Mouse (Mus musculus) frontal cortex, postnatal 14 days (tissue): ENCODE measurements around the gene Dppa4.
"Not testable (repeated sequence)": the region's sequence is repeated elsewhere in the genome, so short reads cannot be mapped to it uniquely, and the experiment has no call there.

ENCODE experiments used
- DNase-seq, 2 experiments: peaks; one replicate each; pipeline ENCODE4 v3.0.0; 2022; ENCODE audit warnings: low spot score in 2 of 2

Dppa4 gene

DNA sequence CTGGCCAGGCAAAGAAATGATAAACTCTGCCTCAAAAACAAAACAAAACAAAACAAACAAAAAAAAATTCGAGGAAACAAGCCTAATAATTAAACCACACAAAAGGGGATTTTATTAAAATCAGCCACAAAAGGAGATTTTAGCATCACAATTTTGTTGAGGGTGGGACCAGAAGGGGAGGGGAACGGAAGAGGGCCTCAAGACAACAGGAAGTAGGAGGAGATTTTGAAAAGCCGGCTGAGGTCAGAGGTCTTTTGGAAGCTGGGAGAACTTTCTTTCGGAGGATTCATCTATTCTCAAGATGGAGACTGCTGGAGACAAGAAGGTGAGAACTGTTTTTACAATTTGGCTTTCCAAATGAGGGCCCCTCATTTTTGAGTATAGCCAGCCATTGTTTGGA lies at the start of gene Dppa4:
Gene Dppa4 (plus strand): TSS at position 217 of the 400 bp plus-strand sequence.
- DNase-seq, result no peak

DNA sequence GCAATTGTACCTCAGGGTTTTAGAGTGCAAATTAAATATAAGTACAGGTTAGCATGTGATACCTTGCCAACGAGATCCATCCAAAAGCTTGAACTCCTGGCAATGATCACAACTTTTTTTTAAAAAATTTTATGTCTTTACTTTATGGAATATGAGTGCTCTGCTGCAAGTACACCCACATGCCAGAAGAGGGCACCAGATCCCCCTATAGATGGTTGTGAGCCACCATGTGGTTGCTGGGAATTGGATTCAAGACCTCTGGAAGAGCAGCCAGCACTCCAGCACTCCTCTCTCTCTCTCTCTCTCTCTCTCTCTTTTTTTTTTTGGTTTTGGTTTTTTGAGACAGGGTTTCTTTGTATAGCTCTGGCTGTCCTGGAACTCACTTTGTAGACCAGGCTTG lies 48.5 kb upstream of the Dppa4 start:
- no peak for DNase-seq

DNA sequence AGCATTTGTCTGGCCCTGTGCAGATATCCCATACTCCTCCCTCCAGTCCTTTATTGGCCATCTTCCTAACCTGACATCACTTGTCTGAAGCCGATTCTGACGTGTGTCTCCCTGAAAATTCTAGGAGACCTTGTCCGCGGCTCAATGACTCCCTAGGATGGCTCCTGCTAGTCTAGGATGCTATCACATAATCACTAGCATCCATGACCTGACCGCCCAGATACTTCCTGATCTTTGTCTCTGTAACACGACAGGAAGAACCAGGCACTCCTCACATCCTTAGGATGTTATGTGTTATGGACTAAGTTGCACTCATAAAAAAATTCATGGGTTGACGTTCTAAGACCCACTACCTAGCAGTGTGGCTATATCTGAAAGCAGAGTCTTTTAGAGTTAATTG lies 45.9 kb upstream of the Dppa4 start:
- no peak for DNase-seq

DNA sequence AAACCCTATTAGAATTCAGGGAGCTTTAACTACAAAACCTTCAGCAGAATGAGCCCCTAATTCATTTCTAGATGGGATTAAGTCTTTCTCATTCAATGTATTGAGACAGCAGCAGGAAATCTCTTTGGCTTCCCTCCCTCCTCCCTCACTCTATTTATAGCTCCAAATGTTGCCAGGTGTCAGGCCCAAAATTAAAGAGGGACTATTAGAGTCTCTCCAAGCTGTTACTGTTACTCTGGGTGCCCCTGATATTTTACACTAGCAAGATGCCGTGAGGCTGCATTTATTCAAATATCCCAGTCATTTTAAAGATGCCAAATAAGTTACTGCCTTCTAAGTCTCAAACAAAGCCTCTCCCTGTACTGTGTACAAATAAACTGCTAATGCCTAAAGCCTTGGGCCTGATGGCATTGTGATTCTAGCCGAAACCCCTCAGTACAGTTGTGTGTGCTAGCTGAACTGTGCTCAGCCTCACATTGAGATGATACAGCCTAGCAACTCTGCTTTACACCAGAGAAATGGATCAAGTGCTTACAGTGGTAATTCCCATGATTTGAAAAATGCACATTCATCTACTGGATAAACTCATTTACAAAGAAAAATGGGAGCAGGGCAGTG lies 36.4 kb upstream of the Dppa4 start:
- no peak for DNase-seq

DNA sequence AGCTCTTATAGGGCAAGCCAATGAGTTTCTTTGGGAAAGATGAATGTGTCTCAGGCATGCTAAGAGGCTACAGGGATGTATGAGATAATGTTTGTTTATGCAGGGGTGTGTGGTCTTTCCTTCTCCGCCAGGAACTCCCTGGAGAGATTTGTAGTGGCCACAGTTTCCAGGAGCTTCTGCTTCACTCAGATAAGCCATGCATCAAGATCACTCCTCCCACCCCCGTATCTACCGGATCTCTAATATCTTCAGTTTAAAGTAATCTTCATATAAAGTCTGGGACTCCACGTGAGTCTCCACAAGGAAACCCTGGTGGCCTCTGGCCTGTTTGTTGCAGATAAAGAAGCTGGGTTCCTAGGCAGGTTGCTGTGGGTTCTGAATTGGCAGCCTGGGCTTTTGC lies 30.7 kb upstream of the Dppa4 start:
- DNase-seq, result no peak

DNA sequence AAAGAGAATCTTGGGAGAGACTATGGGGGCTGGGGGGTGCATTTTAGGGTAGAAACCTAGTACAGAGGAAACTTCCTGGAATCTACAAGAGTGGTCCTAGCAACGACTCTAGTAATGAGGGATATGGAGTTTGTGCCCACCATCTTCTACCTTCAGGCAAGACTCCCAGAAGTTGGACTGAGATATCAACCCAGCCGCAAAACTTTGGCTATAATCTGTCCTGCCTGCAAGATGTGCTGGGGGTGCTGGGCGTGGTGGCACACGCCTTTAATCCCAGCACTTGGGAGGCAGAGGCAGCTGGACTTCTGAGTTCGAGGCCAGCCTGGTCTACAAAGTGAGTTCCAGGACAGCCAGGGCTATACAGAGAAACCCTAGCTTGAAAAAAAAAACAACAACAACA lies 28.9 kb upstream of the Dppa4 start:
- no peak for DNase-seq

DNA sequence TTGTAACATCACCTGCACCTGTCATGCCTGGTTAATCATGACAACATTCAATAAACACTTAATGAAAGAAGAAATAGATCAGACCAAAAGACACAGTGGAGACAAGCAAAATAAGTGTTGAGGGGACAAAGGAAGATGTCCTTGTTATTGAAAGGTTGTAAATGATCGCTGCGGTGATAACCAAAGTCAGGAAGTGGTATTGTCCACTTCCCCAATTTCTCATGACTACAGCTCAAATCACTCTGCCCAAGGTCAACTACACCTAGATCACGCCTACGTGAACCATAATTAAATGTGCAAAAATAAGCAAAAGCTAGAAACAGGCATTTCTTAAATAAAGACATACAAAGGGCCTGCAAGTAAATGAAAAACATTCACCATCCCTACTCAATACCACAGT lies 24.0 kb upstream of the Dppa4 start:
- DNase-seq, result no peak

DNA sequence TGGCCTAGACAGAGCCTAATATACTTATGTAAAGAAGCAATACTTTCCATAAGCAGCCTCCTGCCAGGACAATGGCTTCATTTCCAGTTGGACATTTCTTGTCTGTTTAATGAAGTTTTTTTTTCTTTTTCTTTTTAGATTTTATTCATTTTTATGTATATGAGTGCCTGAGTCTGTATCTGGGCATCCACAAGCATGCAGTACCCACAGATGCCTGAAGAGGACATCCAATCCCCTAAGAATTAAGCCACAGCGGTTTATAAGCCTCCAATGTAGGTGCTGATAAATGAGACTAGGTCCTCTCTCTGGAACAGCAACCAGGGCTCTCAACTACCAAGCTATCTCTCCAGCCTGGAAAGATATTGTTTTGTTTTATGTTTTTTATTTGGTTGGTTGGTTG lies 20.6 kb upstream of the Dppa4 start:
- no peak for DNase-seq

DNA sequence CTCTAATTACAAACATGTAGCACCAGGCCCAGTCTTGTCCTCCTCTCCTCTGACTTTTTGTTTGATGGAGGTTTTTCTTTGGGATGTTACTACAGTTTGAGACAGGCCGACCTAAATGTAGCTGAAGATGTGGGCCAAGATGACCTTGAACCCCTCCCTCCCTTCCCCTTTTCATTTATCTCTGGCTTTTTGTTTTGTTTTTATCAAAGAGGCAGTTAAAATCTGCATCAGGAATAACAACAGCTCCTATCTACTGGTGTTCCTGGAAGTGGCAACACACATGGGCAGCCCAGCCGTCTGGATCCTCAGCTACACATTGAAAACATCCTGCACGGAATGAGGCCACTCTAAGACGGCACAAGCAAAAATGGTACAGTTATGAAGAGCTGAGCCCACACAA lies 17.7 kb upstream of the Dppa4 start:
- no peak for DNase-seq

DNA sequence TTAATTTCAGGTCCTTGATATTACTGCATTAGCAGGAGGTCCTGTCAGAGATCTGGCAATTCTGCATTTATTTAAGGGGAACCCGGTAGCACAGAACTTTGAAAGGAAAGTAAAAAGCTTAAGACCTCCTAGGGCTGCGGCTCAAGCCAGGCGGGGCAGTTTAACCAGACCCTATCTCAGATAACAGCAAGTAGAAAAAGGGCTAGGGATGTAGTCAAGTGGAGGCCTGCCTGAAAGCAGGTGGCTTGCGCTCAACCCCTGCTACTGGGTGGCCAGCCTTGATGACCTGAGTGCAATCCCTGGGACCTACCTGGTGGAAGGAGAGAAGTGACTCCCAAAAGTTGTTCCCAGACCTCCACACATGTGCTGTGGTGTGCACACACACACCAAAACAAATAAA lies 6.6 kb upstream of the Dppa4 start:
- no peak for DNase-seq

DNA sequence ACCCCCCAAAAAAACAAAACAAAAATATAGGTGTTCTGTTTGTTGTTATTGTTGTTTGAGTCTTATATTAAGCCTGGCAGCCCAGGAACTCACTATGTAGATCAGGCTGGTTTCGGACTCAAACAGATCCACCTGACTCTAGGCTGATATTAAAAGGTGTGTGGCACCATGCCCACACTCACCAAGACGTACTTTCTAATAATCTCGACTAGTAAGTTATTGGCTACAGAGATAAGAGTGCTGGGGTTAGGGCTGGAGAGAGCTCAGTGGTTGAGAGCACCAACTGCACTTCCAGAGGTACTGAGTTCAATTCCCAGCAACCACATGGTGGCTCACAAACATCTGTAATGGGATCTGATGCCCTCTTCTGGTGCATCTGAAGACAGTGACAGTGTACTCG lies 2.6 kb upstream of the Dppa4 start:
- DNase-seq, result no peak

DNA sequence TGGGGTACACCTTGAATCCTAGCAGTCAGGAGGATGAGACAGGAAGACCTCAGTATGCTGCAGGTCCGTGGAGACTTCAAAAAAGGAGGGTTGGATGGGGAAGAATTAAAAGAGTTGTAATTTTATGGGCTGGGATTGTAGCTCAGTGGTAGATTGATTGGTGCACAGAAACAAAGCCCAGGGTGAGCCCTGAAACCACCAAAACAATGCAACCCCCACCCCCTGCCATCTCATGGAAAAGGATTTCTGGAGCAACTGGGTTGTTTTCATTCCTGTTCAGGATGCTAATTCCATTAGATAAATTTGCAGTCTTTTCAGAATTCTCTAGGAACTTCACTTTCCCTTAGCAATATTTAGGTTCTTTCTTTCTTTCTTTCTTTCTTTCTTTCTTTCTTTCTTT lies 732 bp upstream of the Dppa4 start:
- DNase-seq, result no peak

DNA sequence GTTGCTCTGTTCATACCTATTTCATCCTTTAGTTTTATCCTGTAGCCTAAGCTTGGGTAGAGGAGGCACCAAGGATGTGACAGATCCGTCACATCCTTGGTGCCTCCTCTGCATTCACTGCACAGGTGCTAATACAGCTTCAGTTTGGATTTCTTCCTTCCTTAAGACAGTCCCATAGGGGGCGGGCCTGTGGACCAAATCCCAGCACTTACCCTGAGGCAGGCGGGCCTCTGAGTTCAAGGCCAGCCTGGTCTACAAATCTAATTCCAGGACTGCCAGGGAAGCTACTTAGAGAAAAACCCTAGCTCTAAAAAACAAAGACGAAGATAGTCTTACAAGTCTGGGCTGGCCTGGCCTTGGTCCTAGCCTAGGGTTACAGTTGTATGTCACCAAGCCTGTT lies 2.0 kb downstream of the Dppa4 start:
- no peak for DNase-seq

DNA sequence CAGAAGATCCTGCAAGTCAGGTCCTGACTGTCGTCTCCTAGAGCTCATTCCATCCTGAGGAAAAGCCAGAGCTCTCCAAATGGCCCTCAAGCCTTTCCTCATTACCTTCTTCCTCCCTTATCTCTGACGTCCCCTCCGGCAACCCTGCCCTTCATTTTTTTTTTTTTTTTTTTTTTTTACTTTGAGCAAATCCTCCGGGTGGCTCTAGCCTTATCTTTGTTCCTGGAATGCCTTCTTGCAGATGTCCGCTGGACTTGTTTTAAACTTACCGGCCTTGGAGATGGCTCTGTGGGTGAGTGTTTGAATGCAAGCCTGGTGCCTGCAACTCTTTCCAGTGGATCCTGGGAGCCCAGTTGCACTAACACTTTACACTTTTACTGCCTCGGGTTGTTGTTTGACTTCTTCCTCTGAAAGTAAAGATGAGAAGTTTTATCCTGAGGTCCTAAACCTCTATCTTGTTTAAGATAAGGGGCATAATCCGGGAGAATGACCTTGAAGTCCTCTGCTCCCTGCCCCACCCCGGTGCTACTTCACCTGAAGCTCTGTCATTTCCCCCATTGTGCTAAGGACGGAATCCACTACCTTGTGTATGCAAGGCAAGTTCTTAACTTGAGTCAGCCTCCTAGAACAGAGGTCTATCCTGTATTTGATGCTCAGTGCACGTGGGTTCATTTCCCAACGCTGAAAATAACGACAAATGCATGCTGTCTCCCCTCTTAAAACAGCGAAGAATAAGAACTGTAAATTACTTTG lies 14.0 kb downstream of the Dppa4 start:
- DNase-seq, result no peak

DNA sequence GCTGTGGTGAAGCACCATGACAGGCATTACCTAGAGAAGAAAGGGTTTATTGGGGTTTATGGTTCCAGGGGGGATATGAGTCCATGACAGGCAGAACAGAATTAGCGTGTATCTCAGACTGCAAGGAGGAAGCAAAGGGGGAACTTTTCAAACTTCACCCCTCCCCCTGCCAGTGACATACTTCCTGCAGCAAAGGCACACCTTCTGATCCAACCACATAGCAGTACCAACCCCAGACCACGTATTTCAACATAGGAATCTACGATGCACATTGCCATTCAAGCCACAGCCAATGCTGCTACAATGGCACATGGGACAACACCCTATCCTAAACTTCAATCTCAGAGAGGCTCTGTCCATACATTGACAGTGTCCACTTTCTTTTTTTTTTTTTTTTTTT lies 16.4 kb downstream of the Dppa4 start:
- DNase-seq, result no peak

DNA sequence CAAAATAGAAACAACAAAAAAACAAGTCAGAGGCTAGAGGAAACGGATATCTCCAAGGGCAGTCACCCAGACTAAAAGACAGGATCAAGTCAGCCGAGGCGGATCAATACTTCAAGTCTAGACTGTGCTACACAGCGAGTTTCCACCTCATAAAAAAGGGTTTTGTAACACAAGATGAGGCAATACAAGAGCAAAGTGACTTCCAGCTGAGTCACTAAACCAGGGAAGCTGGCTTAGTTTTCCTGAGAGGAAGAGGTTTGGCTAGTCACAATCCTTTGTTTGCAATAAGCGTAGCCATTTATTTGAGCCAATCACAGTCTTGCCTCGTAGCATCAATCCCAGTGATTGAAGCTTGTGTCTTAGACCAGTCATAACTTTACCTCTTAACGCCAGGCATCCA lies 20.0 kb downstream of the Dppa4 start, which contains the start of gene Dppa2:
Gene Dppa2 (plus strand): TSS at position 400 of the 400 bp plus-strand sequence.
- no peak for DNase-seq

DNA sequence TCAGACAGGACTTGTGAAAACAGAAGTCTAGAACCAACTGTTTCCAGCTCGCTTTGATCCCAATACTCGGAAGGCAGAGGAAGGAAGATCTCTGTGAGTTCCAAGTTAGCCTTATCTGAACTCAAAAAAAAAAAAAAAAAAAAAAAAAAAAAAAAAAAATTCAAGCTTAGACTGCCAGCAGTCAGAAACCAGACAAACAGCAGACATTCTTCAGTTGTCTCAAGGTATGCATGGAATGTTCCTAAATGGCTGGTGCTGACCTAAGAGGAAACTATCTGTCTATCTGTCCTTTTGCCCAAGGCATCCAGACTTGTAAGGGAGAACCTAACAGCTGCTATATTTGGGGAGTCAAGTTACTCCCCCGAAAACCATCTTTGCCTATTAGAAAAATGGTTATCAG lies 20.4 kb downstream of the Dppa4 start:
- DNase-seq, result no peak

DNA sequence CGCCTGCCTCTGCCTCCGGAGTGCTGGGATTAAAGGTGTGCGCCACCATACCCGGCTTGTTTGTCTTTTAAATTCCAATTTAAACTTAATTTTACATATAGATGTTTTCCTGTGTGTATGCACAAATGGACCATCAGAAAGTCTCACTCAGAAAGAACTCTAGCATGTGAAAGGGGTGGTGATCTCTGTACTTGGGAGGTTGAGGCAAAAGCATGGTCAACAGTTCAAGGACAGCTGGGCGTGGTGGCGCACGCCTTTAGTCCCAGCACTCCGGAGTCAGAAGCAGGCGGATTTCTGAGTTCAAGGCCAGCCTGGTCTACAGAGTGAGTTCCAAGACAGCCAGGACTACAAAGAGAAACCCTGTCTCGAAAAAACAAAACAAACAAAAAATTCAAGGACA lies 25.4 kb downstream of the Dppa4 start:
- DNase-seq, result not testable (repeated sequence)

DNA sequence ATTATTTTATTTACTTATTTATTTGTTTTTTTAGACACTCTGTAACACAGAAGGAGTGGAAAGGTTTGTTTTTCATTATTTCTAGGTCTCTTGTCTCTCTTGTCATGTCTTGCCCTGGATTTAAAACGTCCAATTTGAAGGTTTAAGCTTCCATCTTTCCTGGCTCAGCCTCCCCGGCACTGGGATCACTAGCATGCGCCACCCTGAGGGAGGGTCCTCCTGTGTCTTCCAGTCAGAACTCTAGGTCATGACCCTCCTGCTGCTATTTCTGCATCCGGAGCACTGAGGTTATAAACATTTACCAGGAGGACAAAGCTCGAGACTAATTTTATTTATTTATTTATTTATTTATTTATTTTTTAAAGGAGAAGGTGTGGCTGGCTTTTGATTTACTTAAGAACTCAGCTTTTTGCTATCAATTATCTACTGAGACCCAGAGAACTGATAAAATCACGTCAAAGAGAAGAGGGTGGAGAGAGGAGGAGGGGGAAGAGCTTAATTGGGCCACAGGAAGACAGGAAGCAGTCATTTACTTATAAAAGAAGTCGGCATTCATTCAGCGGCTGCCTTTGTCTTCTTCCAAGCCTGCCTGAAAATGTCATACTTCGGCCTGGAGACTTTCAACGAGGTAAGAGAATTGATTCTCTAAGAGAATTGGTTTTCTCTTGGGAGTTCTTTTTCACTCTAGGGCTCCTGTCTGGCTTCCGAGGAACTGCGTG lies 26.5 kb downstream of the Dppa4 start:
- no peak for DNase-seq

DNA sequence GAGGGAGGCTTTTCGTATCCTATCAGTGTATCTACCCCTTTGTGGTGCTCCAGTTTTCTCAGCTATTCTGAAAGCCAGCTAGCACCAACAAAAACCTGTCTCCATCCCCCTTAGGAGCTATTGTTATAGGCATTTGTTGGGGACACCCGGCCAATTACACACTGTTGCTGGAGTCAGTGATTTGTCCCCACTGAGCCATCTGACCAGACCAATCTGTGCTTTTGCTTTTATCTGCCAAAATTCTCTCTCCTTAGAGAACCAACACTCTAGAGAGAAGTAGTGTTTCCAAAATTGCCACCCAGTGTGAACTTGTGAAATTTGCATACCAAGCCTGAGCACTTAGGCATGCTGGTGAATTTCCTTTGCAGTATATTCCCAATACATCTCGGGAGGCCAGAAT lies 31.8 kb downstream of the Dppa4 start:
- no peak for DNase-seq

DNA sequence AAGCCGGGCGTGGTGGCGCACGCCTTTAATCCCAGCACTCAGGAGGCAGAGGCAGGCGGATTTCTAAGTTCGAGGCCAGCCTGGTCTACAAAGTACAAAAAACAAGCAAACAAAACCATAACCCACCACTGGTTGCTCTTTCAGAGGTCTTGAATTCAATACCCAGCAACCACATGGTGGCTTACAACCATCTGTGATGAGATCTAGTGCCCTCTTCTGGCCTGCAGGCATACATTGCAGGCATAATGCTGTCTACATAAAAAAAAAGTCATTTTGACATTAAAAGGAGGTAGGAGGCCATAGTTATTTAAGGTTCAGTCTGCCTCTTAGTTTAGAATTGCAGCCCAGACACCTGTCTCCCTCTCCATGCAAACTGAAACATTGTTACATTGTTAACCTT lies 37.2 kb downstream of the Dppa4 start:
- no peak for DNase-seq

DNA sequence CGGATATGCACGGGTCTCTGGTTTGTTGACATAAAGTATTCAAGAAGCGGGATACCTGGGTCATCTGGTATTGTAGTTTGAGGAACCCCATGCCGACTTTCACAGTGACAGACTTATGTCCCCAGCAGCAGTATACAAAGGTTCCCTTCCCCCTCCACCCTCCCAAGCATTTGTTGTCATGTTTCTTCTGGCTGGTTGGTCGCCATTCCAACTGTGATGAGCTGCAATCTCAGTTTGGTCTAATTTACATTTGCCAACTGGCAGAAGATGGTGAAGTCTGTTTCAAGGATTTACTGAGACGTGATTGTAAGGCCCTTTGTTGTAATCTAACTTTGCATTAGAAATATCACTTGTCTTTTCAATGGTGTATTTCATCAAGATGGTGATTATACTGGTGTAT lies 39.6 kb downstream of the Dppa4 start:
- no peak for DNase-seq
